Mouse (Mus musculus): ENCODE measurements around the gene Chrnb1. TPM values are rescaled to one million over a fixed set of nuclear protein-coding genes. Genes with fewer than 3 reads are reported as not detected.

The Chrnb1 gene
- polyA plus RNA-seq, 1 experiment from 2014 or later, result 4.2 TPM

DNA sequence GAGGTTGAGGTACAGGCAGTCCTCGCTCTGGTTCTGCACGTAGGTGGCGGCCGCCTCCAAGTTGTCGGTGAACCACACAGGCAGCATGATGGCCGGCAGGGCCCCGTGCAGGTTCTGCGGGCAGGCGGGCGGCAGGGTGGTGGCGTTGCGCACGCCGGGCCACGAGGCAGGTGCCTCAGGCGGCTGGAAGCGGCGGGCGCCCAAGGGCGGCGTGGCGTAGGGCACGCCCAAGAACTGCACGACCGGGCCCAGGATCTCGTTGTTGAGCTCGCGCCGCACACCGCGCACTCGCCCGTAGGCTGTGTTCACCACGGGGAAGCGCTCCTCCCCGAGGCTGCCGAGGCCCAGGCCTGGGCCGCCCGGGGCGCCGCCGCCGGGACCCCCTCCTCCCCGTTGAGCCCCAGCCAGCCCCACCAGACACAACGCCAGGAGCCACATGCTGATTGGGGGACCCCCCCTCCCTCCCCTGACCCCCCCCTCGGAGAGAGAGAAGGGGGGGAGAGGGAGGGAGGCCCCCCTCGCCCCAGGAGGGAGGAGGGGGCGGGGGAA is 38.3 kb upstream of the Chrnb1 start:
- H3K9ac ChIP-seq (ENCODE audit: low read length), result peak overlapping the region; percentile 76
- H3K4me1 ChIP-seq (ENCODE audit: control insufficient read depth, insufficient read depth, low read length), result peaks cover 26% of the 10 kb centered on the region
- no peak overlapping the region for H3K27ac ChIP-seq (ENCODE audit: low read depth, low read length)
- H3K27me3 ChIP-seq (ENCODE audit: control insufficient read depth, insufficient read depth, low read length), result peaks cover 5% of the 10 kb centered on the region; the same call in 1 of the 2 replicates
- H3K9me3 ChIP-seq (ENCODE audit: control insufficient read depth, low read length), result no peaks in the 10 kb centered on the region
- H3K4me3 ChIP-seq (ENCODE audit: low read depth, low read length), result peak overlapping the region; percentile 72
- H3K36me3 ChIP-seq (ENCODE audit: control insufficient read depth, insufficient read depth, low read length), result peaks cover 2% of the 10 kb centered on the region; the same call in 1 of the 2 replicates
- DNase-seq (ENCODE audit: low spot score), result peak; percentile 51
- H3K4me2 ChIP-seq (ENCODE audit: low read depth), result peak overlapping the region; percentile 95
- ATAC-seq (ENCODE audit: insufficient read depth, low FRiP score, low TSS enrichment), result no peak
- WGBS, result 8% methylated on average over 34 of the region's 48 CpGs

DNA sequence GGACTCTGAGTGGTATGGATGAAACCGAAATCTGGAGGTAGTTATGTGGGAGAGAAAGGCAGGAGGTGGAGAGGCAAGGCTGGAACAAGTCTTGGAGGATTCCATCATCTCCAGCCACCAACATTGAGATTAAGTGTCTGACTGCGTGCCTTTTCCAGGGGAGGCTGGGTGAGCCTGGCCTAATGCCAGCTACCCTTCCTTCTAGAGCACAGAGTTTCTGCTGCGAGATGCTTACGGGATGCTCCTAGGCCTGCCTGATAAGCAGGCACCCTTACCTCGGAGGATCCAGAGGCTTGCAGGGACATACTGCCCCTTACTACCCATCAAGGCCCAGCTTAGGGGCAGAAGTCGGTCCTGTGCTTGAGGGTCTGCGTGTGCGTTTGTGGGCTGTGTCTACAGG is 37.8 kb upstream of the Chrnb1 start:
- Histone ChIP-seq H3K9ac (ENCODE audit: low read length) (peak overlapping the region; percentile 76), H3K36me3 (ENCODE audit: control insufficient read depth, insufficient read depth, low read length) (peaks cover 4% of the 10 kb centered on the region; the same call in 1 of the 2 replicates), H3K4me1 (ENCODE audit: control insufficient read depth, insufficient read depth, low read length) (peaks cover 26% of the 10 kb centered on the region), H3K27ac (ENCODE audit: low read depth, low read length) (no peak overlapping the region), H3K4me2 (ENCODE audit: low read depth) (peak overlapping the region; percentile 95), H3K9me3 (ENCODE audit: control insufficient read depth, low read length) (no peaks in the 10 kb centered on the region), H3K27me3 (ENCODE audit: control insufficient read depth, insufficient read depth, low read length) (peaks cover 5% of the 10 kb centered on the region; the same call in 1 of the 2 replicates), H3K4me3 (ENCODE audit: low read depth, low read length) (peak overlapping the region; percentile 72; the same call in 1 of the 2 replicates)
- 58% methylated on average over 8 of the region's 8 CpGs for WGBS
- DNase-seq (ENCODE audit: low spot score) (no peak), ATAC-seq (ENCODE audit: insufficient read depth, low FRiP score, low TSS enrichment) (no peak)

DNA sequence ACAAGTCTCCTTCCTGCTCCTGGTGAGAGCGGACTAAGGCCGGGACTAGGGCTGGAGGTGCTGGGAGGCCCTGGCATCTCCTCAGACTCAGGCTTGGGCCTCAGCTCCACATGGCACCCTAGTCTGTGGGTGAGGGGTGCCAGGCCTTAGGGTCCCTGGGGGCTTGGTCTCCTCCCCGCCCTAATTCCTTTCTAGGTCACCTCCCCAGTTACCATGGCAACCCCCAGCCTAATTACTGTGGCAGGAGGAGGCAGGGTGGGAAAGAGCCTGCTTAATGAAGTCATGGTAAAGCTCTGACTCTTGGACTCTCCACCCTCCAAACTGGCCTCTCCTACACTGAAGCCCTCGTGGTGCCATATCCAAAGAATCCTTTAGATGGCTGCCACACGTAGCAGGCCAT is 33.1 kb upstream of the Chrnb1 start:
- Histone ChIP-seq H3K36me3 (ENCODE audit: control insufficient read depth, insufficient read depth, low read length) (peaks cover 19% of the 10 kb centered on the region), H3K9ac (ENCODE audit: low read length) (0 out of 2 replicates have a peak overlapping the region, but pooled peaks have one; percentile 10), H3K27ac (ENCODE audit: low read depth, low read length) (no peak overlapping the region), H3K4me2 (ENCODE audit: low read depth) (no peak overlapping the region), H3K4me3 (ENCODE audit: low read depth, low read length) (no peak overlapping the region; the same call in 1 of the 2 replicates), H3K27me3 (ENCODE audit: control insufficient read depth, insufficient read depth, low read length) (peaks cover 3% of the 10 kb centered on the region; the same call in 1 of the 2 replicates), H3K4me1 (ENCODE audit: control insufficient read depth, insufficient read depth, low read length) (peaks cover 3% of the 10 kb centered on the region), H3K9me3 (ENCODE audit: control insufficient read depth, low read length) (no peaks in the 10 kb centered on the region)
- no peak for ATAC-seq (ENCODE audit: insufficient read depth, low FRiP score, low TSS enrichment)
- no peak for DNase-seq (ENCODE audit: low spot score)
- 72% methylated on average over 5 of the region's 5 CpGs for WGBS

DNA sequence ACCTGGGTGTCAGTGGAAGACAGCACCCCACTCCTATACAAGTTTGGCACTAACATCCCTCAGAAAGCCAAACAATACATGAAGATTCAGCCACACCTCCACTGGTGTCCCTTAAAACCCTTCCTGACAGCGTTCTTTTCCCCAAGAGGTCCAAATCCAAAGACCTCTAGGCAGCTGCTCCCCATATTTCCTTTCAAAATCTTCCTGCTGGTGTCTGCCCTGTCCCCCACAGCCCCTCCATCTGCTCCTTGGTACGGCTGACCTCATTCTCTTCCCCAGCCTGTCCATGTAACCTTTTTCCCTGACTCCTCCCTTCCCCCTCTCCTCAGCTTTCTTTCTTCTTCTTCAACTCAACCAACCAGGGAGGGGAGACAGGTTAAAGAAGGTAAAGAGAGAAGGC is 27.7 kb upstream of the Chrnb1 start:
- H3K4me3 ChIP-seq (ENCODE audit: low read depth, low read length), result no peak overlapping the region
- no peaks in the 10 kb centered on the region for H3K27me3 ChIP-seq (ENCODE audit: control insufficient read depth, insufficient read depth, low read length)
- WGBS, result 76% methylated on average over 2 of the region's 2 CpGs
- H3K4me2 ChIP-seq (ENCODE audit: low read depth), result no peak overlapping the region
- H3K36me3 ChIP-seq (ENCODE audit: control insufficient read depth, insufficient read depth, low read length), result peaks cover 15% of the 10 kb centered on the region
- H3K27ac ChIP-seq (ENCODE audit: low read depth, low read length), result no peak overlapping the region
- H3K9ac ChIP-seq (ENCODE audit: low read length), result no peak overlapping the region
- no peaks in the 10 kb centered on the region for H3K4me1 ChIP-seq (ENCODE audit: control insufficient read depth, insufficient read depth, low read length)
- ATAC-seq (ENCODE audit: insufficient read depth, low FRiP score, low TSS enrichment) (no peak), DNase-seq (ENCODE audit: low spot score) (no peak)
- no peaks in the 10 kb centered on the region for H3K9me3 ChIP-seq (ENCODE audit: control insufficient read depth, low read length)

DNA sequence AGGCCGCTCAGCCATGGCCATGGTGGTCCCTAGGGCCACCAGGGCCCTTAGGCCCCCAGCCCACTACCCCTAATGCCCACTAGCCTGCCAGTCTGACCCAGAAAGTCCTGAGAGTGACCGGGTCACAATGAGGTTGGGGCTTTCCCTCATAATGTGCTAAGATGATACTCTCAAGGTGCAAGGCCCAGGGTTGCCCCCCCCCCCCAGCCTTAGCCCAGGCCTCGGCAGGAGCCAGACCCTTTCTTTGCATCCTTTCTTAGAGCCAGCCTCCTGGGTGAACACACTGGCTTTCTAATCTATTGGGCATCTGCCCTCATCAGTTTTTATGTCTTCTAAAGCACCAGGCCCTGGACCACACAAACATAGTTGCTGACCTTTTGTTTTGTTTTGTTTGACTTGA is 26.3 kb upstream of the Chrnb1 start, which contains the start of gene Spem1:
Gene Spem1, minus strand, starts transcription at position 101 of the 400 bp plus-strand sequence.
- no peak for DNase-seq (ENCODE audit: low spot score)
- no peak for ATAC-seq (ENCODE audit: insufficient read depth, low FRiP score, low TSS enrichment)
- H3K4me2 ChIP-seq (ENCODE audit: low read depth), result no peak within 1 kb of the TSS
- no peaks in the 10 kb centered on the region for H3K27me3 ChIP-seq (ENCODE audit: control insufficient read depth, insufficient read depth, low read length)
- no peaks in the 10 kb centered on the region for H3K4me1 ChIP-seq (ENCODE audit: control insufficient read depth, insufficient read depth, low read length)
- peaks cover 3% of the 10 kb centered on the region; the same call in 1 of the 2 replicates for H3K9me3 ChIP-seq (ENCODE audit: control insufficient read depth, low read length)
- H3K4me3 ChIP-seq (ENCODE audit: low read depth, low read length), result no peak within 1 kb of the TSS
- WGBS, result 92% methylated on average over 3 of the region's 3 CpGs
- no peak within 1 kb of the TSS for H3K9ac ChIP-seq (ENCODE audit: low read length)
- no peak within 1 kb of the TSS for H3K27ac ChIP-seq (ENCODE audit: low read depth, low read length)
- H3K36me3 ChIP-seq (ENCODE audit: control insufficient read depth, insufficient read depth, low read length), result peaks cover 7% of the 10 kb centered on the region

DNA sequence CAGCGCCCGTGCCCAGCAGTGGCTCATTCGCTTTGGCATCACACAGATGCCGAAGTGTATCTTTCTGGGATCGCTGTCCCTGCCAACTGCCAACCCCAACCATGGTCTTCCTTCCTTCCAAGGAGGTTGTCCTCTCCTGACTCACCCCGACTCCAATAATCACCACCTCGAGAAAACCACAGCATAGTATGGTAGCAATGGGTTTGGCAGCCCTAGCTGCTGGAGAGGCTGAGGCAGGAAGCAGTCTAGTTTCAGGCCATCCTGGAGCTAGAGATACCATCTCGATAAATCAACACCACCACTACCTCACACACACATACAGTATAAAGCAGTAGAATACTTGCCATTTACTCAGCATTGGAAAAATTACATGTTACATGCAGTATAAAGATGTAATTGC is 23.1 kb upstream of the Chrnb1 start:
- Histone ChIP-seq H3K9me3 (ENCODE audit: control insufficient read depth, low read length) (peaks cover 6% of the 10 kb centered on the region; the same call in 1 of the 2 replicates), H3K27ac (ENCODE audit: low read depth, low read length) (no peak overlapping the region), H3K4me2 (ENCODE audit: low read depth) (no peak overlapping the region), H3K27me3 (ENCODE audit: control insufficient read depth, insufficient read depth, low read length) (no peaks in the 10 kb centered on the region), H3K4me1 (ENCODE audit: control insufficient read depth, insufficient read depth, low read length) (no peaks in the 10 kb centered on the region), H3K4me3 (ENCODE audit: low read depth, low read length) (no peak overlapping the region), H3K9ac (ENCODE audit: low read length) (no peak overlapping the region), H3K36me3 (ENCODE audit: control insufficient read depth, insufficient read depth, low read length) (no peaks in the 10 kb centered on the region)
- ATAC-seq (ENCODE audit: insufficient read depth, low FRiP score, low TSS enrichment), result no peak
- no peak for DNase-seq (ENCODE audit: low spot score)
- 94% methylated on average over 8 of the region's 8 CpGs for WGBS

DNA sequence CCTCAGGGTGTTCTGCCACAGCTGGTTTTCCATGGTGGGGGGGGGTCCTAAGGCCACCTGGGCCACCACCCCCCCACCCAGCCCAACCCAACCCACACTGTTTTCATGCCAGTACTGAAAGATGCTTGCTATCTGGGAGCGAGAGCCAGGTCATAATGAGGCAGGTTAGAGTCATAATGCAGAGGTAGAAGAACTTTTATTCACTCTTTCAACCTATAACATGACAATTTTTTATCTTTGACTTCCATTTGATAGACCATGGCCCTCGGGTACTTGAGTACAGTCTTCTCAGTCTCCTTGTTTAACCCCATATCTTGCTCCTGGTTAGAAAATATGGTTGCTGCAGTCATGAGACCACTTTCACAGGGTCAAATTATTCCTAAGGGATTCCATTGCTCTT is 22.6 kb upstream of the Chrnb1 start, which contains the start of gene Spem2:
Gene Spem2, minus strand, starts transcription at position 101 of the 400 bp plus-strand sequence.
- H3K9ac ChIP-seq (ENCODE audit: low read length), result no peak within 1 kb of the TSS
- DNase-seq (ENCODE audit: low spot score), result no peak
- H3K9me3 ChIP-seq (ENCODE audit: control insufficient read depth, low read length), result peaks cover 6% of the 10 kb centered on the region; the same call in 1 of the 2 replicates
- no peaks in the 10 kb centered on the region for H3K36me3 ChIP-seq (ENCODE audit: control insufficient read depth, insufficient read depth, low read length)
- no peaks in the 10 kb centered on the region for H3K4me1 ChIP-seq (ENCODE audit: control insufficient read depth, insufficient read depth, low read length)
- no peak within 1 kb of the TSS for H3K27ac ChIP-seq (ENCODE audit: low read depth, low read length)
- H3K4me3 ChIP-seq (ENCODE audit: low read depth, low read length), result no peak within 1 kb of the TSS
- WGBS, result 81% methylated on average over 2 of the region's 2 CpGs
- H3K27me3 ChIP-seq (ENCODE audit: control insufficient read depth, insufficient read depth, low read length), result no peaks in the 10 kb centered on the region
- H3K4me2 ChIP-seq (ENCODE audit: low read depth), result no peak within 1 kb of the TSS
- ATAC-seq (ENCODE audit: insufficient read depth, low FRiP score, low TSS enrichment), result no peak

DNA sequence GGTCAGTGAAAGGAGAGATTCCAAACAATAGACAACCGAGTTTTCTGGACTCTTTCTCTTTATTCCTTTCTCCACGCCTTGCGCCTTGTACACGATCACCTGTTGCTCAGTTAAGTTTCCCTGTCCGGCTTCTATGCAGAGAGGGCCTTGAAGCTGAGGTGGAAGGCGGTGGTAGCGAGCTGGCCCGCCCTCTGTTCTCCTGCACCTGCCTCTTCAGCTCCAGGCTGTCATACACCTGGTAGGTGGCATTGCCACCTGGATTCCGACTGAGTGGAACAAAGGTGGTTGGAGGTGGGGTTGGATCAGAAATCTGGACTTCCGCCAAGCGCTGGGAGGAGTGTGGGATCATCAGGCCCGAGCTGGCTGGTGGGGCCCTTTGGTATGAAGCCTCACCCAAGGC is 20.8 kb upstream of the Chrnb1 start:
- 91% methylated on average over 12 of the region's 12 CpGs for WGBS
- Histone ChIP-seq H3K27ac (ENCODE audit: low read depth, low read length) (no peak overlapping the region), H3K4me1 (ENCODE audit: control insufficient read depth, insufficient read depth, low read length) (no peaks in the 10 kb centered on the region), H3K4me3 (ENCODE audit: low read depth, low read length) (no peak overlapping the region), H3K27me3 (ENCODE audit: control insufficient read depth, insufficient read depth, low read length) (no peaks in the 10 kb centered on the region), H3K9me3 (ENCODE audit: control insufficient read depth, low read length) (peaks cover 6% of the 10 kb centered on the region; the same call in 1 of the 2 replicates), H3K9ac (ENCODE audit: low read length) (no peak overlapping the region), H3K36me3 (ENCODE audit: control insufficient read depth, insufficient read depth, low read length) (no peaks in the 10 kb centered on the region), H3K4me2 (ENCODE audit: low read depth) (no peak overlapping the region)
- ATAC-seq (ENCODE audit: insufficient read depth, low FRiP score, low TSS enrichment) (no peak), DNase-seq (ENCODE audit: low spot score) (no peak)

DNA sequence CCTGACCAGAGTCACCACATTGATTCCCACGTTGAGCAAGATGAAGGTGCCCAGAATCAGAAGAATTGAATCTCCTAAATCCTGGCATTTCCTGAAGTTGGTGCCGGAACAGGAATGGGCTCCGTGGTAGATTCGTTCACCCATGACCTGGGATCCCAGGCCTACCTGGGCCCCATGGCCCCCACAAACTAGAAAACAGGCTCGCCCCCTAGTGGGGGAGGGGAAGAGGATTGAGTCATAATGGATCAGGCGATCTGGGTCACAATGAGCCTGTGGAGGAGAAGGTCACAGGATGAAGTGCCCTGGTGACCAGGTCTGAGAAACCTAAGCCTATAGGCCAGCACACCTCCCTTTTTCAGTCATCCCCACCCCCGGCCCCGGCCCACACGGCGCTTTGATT is 19.4 kb upstream of the Chrnb1 start, which contains the start of gene Gm39566:
Gene Gm39566, minus strand, starts transcription at position 144 of the 400 bp plus-strand sequence.
- ATAC-seq (ENCODE audit: insufficient read depth, low FRiP score, low TSS enrichment) (no peak), DNase-seq (ENCODE audit: low spot score) (no peak)
- H3K9ac ChIP-seq (ENCODE audit: low read length), result no peak within 1 kb of the TSS; the same call in 1 of the 2 replicates
- no peaks in the 10 kb centered on the region for H3K27me3 ChIP-seq (ENCODE audit: control insufficient read depth, insufficient read depth, low read length)
- H3K27ac ChIP-seq (ENCODE audit: low read depth, low read length), result no peak within 1 kb of the TSS
- no peaks in the 10 kb centered on the region for H3K4me1 ChIP-seq (ENCODE audit: control insufficient read depth, insufficient read depth, low read length)
- no peak within 1 kb of the TSS for H3K4me2 ChIP-seq (ENCODE audit: low read depth)
- no peaks in the 10 kb centered on the region for H3K36me3 ChIP-seq (ENCODE audit: control insufficient read depth, insufficient read depth, low read length)
- H3K4me3 ChIP-seq (ENCODE audit: low read depth, low read length), result no peak within 1 kb of the TSS
- H3K9me3 ChIP-seq (ENCODE audit: control insufficient read depth, low read length), result peaks cover 6% of the 10 kb centered on the region; the same call in 1 of the 2 replicates
- WGBS, result 64% methylated on average over 10 of the region's 10 CpGs

All from neural tube, embryonic 11.5 days (tissue).